Mouse (Mus musculus) lung, postnatal 0 days (tissue): ENCODE data around the gene Acadm. TPM values are rescaled to one million over a fixed set of nuclear protein-coding genes. Genes with fewer than 3 reads are reported as not detected.

Experiments
- ATAC-seq: fragments of 200-750 bp; cut with Nextera tagmentation; 2 replicates; pipeline ENCODE4 v1.8.0; 2017; ENCODE audit warnings: moderate library complexity
- DNase-seq: peaks from one replicate; pipeline ENCODE4 v3.0.0-alpha.2; 2016; ENCODE audit warnings: low spot score
- H3K27ac ChIP-seq: fragments of 300-500 bp; sonication (generic); 2 replicates; pipeline ENCODE4 v1.5.1; 2014; ENCODE audit warnings: antibody characterized with exemption, mild to moderate bottlenecking, low read length, mixed read lengths
- H3K27me3 ChIP-seq: fragments of 300-500 bp; sonication (generic); replicated peaks from 2 replicates; pipeline ENCODE4 v1.6.1; 2014; ENCODE audit warnings: low read length, mixed read lengths; ENCODE audit not compliant: insufficient read depth
- H3K36me3 ChIP-seq: fragments of 300-500 bp; sonication (generic); 2 replicates; pipeline ENCODE4 v1.6.1; 2014; ENCODE audit warnings: low read length, mixed read lengths; ENCODE audit not compliant: insufficient read depth
- H3K4me1 ChIP-seq: fragments of 300-500 bp; sonication (generic); 2 replicates; pipeline ENCODE4 v1.6.1; 2014; ENCODE audit warnings: antibody characterized with exemption, low read depth, low read length, mixed read lengths; ENCODE audit not compliant: insufficient read depth
- H3K4me2 ChIP-seq: fragments of 300-500 bp; sonication (generic); replicated peaks from 2 replicates; pipeline ENCODE4 v1.6.1; 2014; ENCODE audit warnings: low read depth, mild to moderate bottlenecking, low read length, moderate library complexity, mixed read lengths
- H3K4me3 ChIP-seq: fragments of 300-500 bp; sonication (generic); 2 replicates; pipeline ENCODE4 v1.5.1; 2014; ENCODE audit warnings: low read depth, low read length
- H3K9ac ChIP-seq: fragments of 300-500 bp; sonication (generic); replicated peaks from 2 replicates; pipeline ENCODE4 v1.6.1; 2014; ENCODE audit warnings: low read depth, mild to moderate bottlenecking
- H3K9me3 ChIP-seq: fragments of 300-500 bp; sonication (generic); 2 replicates; pipeline ENCODE4 v1.6.1; 2016; ENCODE audit warnings: low read length, mixed read lengths
- CTCF ChIP-seq: IDR thresholded peaks from 2 replicates; pipeline ENCODE4 v1.5.1; 2016; ENCODE audit warnings: antibody characterized with exemption, mild to moderate bottlenecking
- EP300 ChIP-seq: IDR thresholded peaks from 2 replicates; pipeline ENCODE4 v1.6.1; 2016; ENCODE audit warnings: antibody characterized with exemption, mild to moderate bottlenecking, control low read depth
- WGBS: fragments of 180-500 bp; shearing (Covaris S2); extraction: QIAGEN DNeasy Blood & Tissue Kit; methylation state at CpG from one replicate; pipeline ENCODE4 v1.1.7; 2014; 5-methylcytosine and 5-hydroxymethylcytosine counted together
- polyA plus RNA-seq: library from polyadenylated mRNA; unstranded; fragments of >200 nt; fragmentation: Nextera tagmentation; extraction: Ambion mirVana; gene quantifications from 2 replicates; pipeline ENCODE4 v1.2.1, GENCODE M21; 2015

Gene Acadm
- polyA plus RNA-seq, 1 experiment from 2014 or later, result 68.9 TPM

GRCm38 (mm10) chr3:153937116-153937810 lies 7.2 kb downstream of the Acadm start:
- Histone ChIP-seq H3K27ac (no peak overlapping the region), H3K36me3 (peaks cover 37% of the 10 kb centered on the region), H3K9ac (no peak overlapping the region), H3K4me1 (no peaks in the 10 kb centered on the region), H3K4me3 (no peak overlapping the region), H3K27me3 (no peaks in the 10 kb centered on the region), H3K4me2 (no peak overlapping the region), H3K9me3 (no peaks in the 10 kb centered on the region)
- ATAC-seq (no peak), DNase-seq (no peak)
- TF ChIP-seq CTCF (no peak), EP300 (no peak)
- WGBS, result 94% methylated on average over 17 of the region's 17 CpGs

GRCm38 (mm10) chr3:153935878-153936277 lies 8.6 kb downstream of the Acadm start:
- no peak for TF ChIP-seq CTCF
- no peak for TF ChIP-seq EP300
- no peak overlapping the region for H3K9ac ChIP-seq
- 85% methylated on average over 9 of the region's 9 CpGs for WGBS
- no peak overlapping the region for H3K4me3 ChIP-seq
- DNase-seq (no peak), ATAC-seq (no peak)
- no peaks in the 10 kb centered on the region for H3K27me3 ChIP-seq
- no peaks in the 10 kb centered on the region for H3K4me1 ChIP-seq
- no peaks in the 10 kb centered on the region for H3K9me3 ChIP-seq
- peaks cover 42% of the 10 kb centered on the region for H3K36me3 ChIP-seq
- H3K4me2 ChIP-seq, result no peak overlapping the region
- H3K27ac ChIP-seq, result no peak overlapping the region

- ATAC-seq, result no peak
- no peak for DNase-seq
- Histone ChIP-seq H3K4me1 (no peaks in the 10 kb centered on the region), H3K9ac (no peak overlapping the region), H3K9me3 (no peaks in the 10 kb centered on the region), H3K4me3 (no peak overlapping the region), H3K27me3 (no peaks in the 10 kb centered on the region), H3K27ac (no peak overlapping the region), H3K4me2 (no peak overlapping the region), H3K36me3 (peaks cover 46% of the 10 kb centered on the region)
- TF ChIP-seq CTCF (no peak), EP300 (no peak)
- WGBS, result 87% methylated on average over 5 of the region's 5 CpGs
These were observed 12.0 kb downstream of the Acadm start for GRCm38 (mm10) chr3:153932461-153932860.

GRCm38 (mm10) chr3:153929526-153929925 lies 14.9 kb downstream of the Acadm start:
- DNase-seq (no peak), ATAC-seq (no peak)
- H3K4me1 ChIP-seq, result no peaks in the 10 kb centered on the region
- H3K36me3 ChIP-seq, result peaks cover 28% of the 10 kb centered on the region
- TF ChIP-seq EP300, result no peak
- TF ChIP-seq CTCF, result no peak
- no peak overlapping the region for H3K4me2 ChIP-seq
- no peaks in the 10 kb centered on the region for H3K27me3 ChIP-seq
- H3K9ac ChIP-seq, result no peak overlapping the region
- no peaks in the 10 kb centered on the region for H3K9me3 ChIP-seq
- WGBS, result 81% methylated on average over 11 of the region's 11 CpGs
- H3K4me3 ChIP-seq, result no peak overlapping the region
- no peak overlapping the region for H3K27ac ChIP-seq

- ATAC-seq, result no peak
- H3K36me3 ChIP-seq, result peaks cover 20% of the 10 kb centered on the region
- peak; percentile 21 for TF ChIP-seq CTCF
- no peak for TF ChIP-seq EP300
- DNase-seq, result no peak
- H3K4me1 ChIP-seq, result no peaks in the 10 kb centered on the region
- no peak overlapping the region for H3K4me3 ChIP-seq
- no peak overlapping the region for H3K9ac ChIP-seq
- 86% methylated on average over 7 of the region's 7 CpGs for WGBS
- H3K9me3 ChIP-seq, result no peaks in the 10 kb centered on the region
- no peak overlapping the region for H3K27ac ChIP-seq
- no peaks in the 10 kb centered on the region for H3K27me3 ChIP-seq
- no peak overlapping the region for H3K4me2 ChIP-seq
These were observed 18.1 kb downstream of the Acadm start for GRCm38 (mm10) chr3:153926333-153926732.

- TF ChIP-seq EP300 (no peak), CTCF (no peak)
- ATAC-seq, result no peak
- H3K4me1 ChIP-seq, result no peaks in the 10 kb centered on the region
- no peaks in the 10 kb centered on the region for H3K27me3 ChIP-seq
- no peak overlapping the region for H3K4me2 ChIP-seq
- no peak overlapping the region for H3K9ac ChIP-seq
- WGBS, result 84% methylated on average over 10 of the region's 10 CpGs
- no peaks in the 10 kb centered on the region for H3K9me3 ChIP-seq
- H3K4me3 ChIP-seq, result no peak overlapping the region
- DNase-seq, result no peak
- no peak overlapping the region for H3K27ac ChIP-seq
- H3K36me3 ChIP-seq, result peaks cover 10% of the 10 kb centered on the region
These were observed 23.1 kb downstream of the Acadm start for GRCm38 (mm10) chr3:153921147-153921910.
